Mouse (Mus musculus) gastrocnemius, postnatal 10 days (tissue): ENCODE data around the gene Cdc42bpb. TPM values are rescaled to one million over a fixed set of nuclear protein-coding genes. Genes with fewer than 3 reads are reported as not detected.

Experiments
- DNase-seq: peaks from one replicate; pipeline ENCODE4 v3.0.0; 2021; ENCODE audit warnings: mixed read lengths
- total RNA-seq, 2 experiments: library from RNA; stranded (reverse); gene quantifications; 2 replicates each; pipeline ENCODE4 v1.2.3; 2021

The Cdc42bpb gene
- total RNA-seq, 2 experiments from 2014 or later: 48.3 to 55.8 TPM

GRCm38 (mm10) chr12:111284532-111284931 is 93.0 kb downstream of the Cdc42bpb start:
- no peak for DNase-seq

- no peak for DNase-seq
Measured at GRCm38 (mm10) chr12:111283573-111283972, 93.9 kb downstream of the Cdc42bpb start.

- no peak for DNase-seq
Measured at GRCm38 (mm10) chr12:111276371-111276770, 101.1 kb downstream of the Cdc42bpb start.

GRCm38 (mm10) chr12:111275150-111275841 is 102.2 kb downstream of the Cdc42bpb start:
- DNase-seq: no peak

GRCm38 (mm10) chr12:111274447-111275149 is 102.9 kb downstream of the Cdc42bpb start:
- peak; percentile 7 for DNase-seq

GRCm38 (mm10) chr12:111274006-111274405 is 103.5 kb downstream of the Cdc42bpb start:
- DNase-seq: peak; percentile 13

GRCm38 (mm10) chr12:111272420-111272819 is 105.1 kb downstream of the Cdc42bpb start:
- DNase-seq: peak; percentile 81

- no peak for DNase-seq
Measured at GRCm38 (mm10) chr12:111271966-111272365, 105.6 kb downstream of the Cdc42bpb start.

GRCm38 (mm10) chr12:111271406-111271805 is 106.1 kb downstream of the Cdc42bpb start:
- DNase-seq: no peak

- DNase-seq: no peak
Measured at GRCm38 (mm10) chr12:111270629-111271277, 106.8 kb downstream of the Cdc42bpb start, which contains the start of gene Amn. TSS of gene Amn (plus strand) at chr12:111271095.

- DNase-seq: no peak
Measured at GRCm38 (mm10) chr12:111267673-111268325, 109.7 kb downstream of the Cdc42bpb start.

GRCm38 (mm10) chr12:111266592-111266991 is 110.9 kb downstream of the Cdc42bpb start:
- no peak for DNase-seq

GRCm38 (mm10) chr12:111265212-111265611 is 112.3 kb downstream of the Cdc42bpb start:
- DNase-seq: no peak

- no peak for DNase-seq
Measured at GRCm38 (mm10) chr12:111263650-111264049, 113.9 kb downstream of the Cdc42bpb start.

- DNase-seq: no peak
Measured at GRCm38 (mm10) chr12:111251227-111251626, 126.3 kb downstream of the Cdc42bpb start.

- no peak for DNase-seq
Measured at GRCm38 (mm10) chr12:111250116-111250515, 127.4 kb downstream of the Cdc42bpb start.

GRCm38 (mm10) chr12:111249095-111249494 is 128.4 kb downstream of the Cdc42bpb start:
- no peak for DNase-seq

- DNase-seq: no peak
Measured at GRCm38 (mm10) chr12:111246808-111247464, 130.6 kb downstream of the Cdc42bpb start.

- no peak for DNase-seq
Measured at GRCm38 (mm10) chr12:111245070-111245469, 132.4 kb downstream of the Cdc42bpb start.

GRCm38 (mm10) chr12:111243733-111244132 is 133.8 kb downstream of the Cdc42bpb start:
- DNase-seq: no peak
